Mouse (Mus musculus) heart, postnatal 0 days (tissue): ENCODE measurements around the gene Klf7.

Source experiments
- CTCF ChIP-seq: IDR thresholded peaks from 2 replicates; pipeline ENCODE4 v1.5.1; 2016; ENCODE audit warnings: antibody characterized with exemption, control low read depth, low read depth
- EP300 ChIP-seq: IDR thresholded peaks from 2 replicates; pipeline ENCODE4 v1.6.1; 2016; ENCODE audit warnings: antibody characterized with exemption, low read depth

- no peak for TF ChIP-seq CTCF
- TF ChIP-seq EP300 = no peak
Observed at GRCm38 (mm10) chr1:64055978-64056377, 66.1 kb downstream of the Klf7 start.
